Mouse (Mus musculus) neural tube, embryonic 12.5 days (tissue): ENCODE data around the gene Chmp6. TPM values are rescaled to one million over a fixed set of nuclear protein-coding genes. Genes with fewer than 3 reads are reported as not detected.
A peak's percentile ranks its signal among the peaks of the same experiment; 100 is the strongest.

ENCODE experiments used
- ATAC-seq: fragments of 200-750 bp; cut with Nextera tagmentation; 2 replicates; pipeline ENCODE4 v1.8.0; 2017; ENCODE audit warnings: low read depth, mild to moderate bottlenecking, moderate TSS enrichment, moderate library complexity; ENCODE audit not compliant: low FRiP score
- H3K27ac ChIP-seq: fragments of 300-500 bp; sonication (generic); 2 replicates; pipeline ENCODE4 v1.5.1; 2016
- H3K27me3 ChIP-seq: fragments of 300-500 bp; sonication (generic); replicated peaks from 2 replicates; pipeline ENCODE4 v1.6.1; 2016; ENCODE audit warnings: mild to moderate bottlenecking
- H3K36me3 ChIP-seq: fragments of 300-500 bp; sonication (generic); 2 replicates; pipeline ENCODE4 v1.6.1; 2016; ENCODE audit warnings: mild to moderate bottlenecking
- H3K4me1 ChIP-seq: fragments of 300-500 bp; sonication (generic); 2 replicates; pipeline ENCODE4 v1.6.1; 2016
- H3K4me2 ChIP-seq: fragments of 300-500 bp; sonication (generic); replicated peaks from 2 replicates; pipeline ENCODE4 v1.6.1; 2016; ENCODE audit warnings: mild to moderate bottlenecking
- H3K4me3 ChIP-seq: fragments of 300-500 bp; sonication (generic); 2 replicates; pipeline ENCODE4 v1.5.1; 2016
- H3K9ac ChIP-seq: fragments of 300-500 bp; sonication (generic); 2 replicates; pipeline ENCODE4 v1.6.1; 2016; ENCODE audit warnings: mild to moderate bottlenecking
- H3K9me3 ChIP-seq: fragments of 300-500 bp; sonication (generic); 2 replicates; pipeline ENCODE4 v1.6.1; 2016; ENCODE audit warnings: mild to moderate bottlenecking
- WGBS: fragments of 180-500 bp; shearing (Covaris S2); methylation state at CpG from one replicate; pipeline ENCODE4 v1.1.7; 2016; 5-methylcytosine and 5-hydroxymethylcytosine counted together
- polyA plus RNA-seq: library from polyadenylated mRNA; unstranded; fragments of >200 nt; fragmentation: Nextera tagmentation; extraction: Ambion mirVana; gene quantifications from 2 replicates; pipeline ENCODE4 v1.2.1, GENCODE M21; 2016

Chmp6 gene
- polyA plus RNA-seq, 1 experiment from 2014 or later: 99.4 TPM

DNA sequence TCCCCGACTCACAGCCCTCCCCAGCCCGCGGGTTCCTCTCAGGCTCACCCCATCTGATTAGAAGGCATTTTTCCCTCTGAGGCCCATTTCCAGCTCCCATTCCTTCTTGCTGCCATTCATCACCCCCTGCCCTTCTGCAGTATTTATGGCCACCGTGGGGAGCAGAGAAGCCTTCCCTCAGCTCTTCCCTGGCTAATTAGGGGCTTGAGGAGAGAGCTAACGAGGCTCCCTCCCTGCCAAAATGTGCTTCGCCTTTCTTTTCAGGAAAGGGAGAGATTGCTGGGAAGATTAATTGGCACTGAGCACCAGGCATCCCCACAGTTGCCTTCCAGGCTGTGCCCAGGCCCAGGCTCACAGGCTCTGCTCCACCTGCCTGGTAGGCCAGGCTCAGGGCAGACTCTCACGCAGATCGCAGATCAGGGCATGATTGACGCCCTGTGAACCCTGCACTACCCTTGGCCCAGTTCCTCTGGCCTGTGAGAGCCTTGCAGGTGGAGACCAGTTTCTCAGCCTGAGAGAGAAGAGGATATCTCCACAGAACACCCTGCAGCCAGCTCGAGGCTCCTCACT, 19.5 kb upstream of the Chmp6 start:
- H3K9me3 ChIP-seq: no peaks in the 10 kb centered on the region
- peaks cover 28% of the 10 kb centered on the region for H3K4me1 ChIP-seq
- ATAC-seq: no peak
- H3K9ac ChIP-seq: no peak overlapping the region
- H3K4me2 ChIP-seq: no peak overlapping the region
- 32% methylated on average over 10 of the region's 10 CpGs for WGBS
- no peaks in the 10 kb centered on the region for H3K27me3 ChIP-seq
- no peak overlapping the region for H3K4me3 ChIP-seq
- H3K27ac ChIP-seq: peak overlapping the region; percentile 62; the same call in 1 of the 2 replicates
- peaks cover 63% of the 10 kb centered on the region for H3K36me3 ChIP-seq

DNA sequence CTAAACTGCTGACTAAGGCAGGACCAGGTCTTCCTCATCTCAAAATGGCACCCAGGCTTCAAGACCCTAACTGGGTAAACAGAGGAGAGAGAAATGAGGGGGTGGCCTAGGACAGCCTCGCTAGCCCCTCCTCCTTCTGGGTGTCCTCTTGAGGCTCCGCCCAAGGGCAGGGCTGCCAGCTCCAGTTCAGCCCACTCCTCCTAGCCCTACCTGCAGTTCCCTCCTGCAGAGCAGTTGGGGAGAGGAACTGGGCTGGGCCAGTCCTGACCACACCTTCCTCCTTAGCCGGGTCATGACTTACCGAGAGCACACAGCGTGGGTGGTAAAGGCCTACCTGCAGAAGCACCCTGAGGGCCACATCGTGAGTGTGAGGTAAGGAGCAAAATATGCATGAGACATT, 18.6 kb upstream of the Chmp6 start:
- 64% methylated on average over 6 of the region's 6 CpGs for WGBS
- Histone ChIP-seq H3K4me1 (peaks cover 28% of the 10 kb centered on the region), H3K27ac (no peak overlapping the region)

DNA sequence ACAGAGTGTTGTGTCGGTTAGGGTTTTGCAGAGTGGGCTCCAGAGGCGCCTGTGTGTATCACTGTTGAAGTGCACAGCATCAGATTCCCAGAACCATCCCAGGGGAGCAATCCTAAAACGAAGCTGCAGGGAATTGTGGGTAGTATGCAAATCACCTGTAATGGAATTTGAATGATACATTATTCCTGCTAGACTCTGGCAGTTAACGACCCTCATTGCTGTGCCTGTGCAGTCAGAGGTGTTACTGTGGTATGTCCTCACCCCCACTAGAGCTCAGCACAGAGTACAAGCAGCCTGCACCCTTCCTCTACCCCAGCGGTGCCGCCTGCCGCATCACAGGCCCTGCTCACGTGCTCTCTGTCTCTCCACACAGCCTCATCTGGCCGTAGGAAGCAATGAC, 16.2 kb upstream of the Chmp6 start:
- Histone ChIP-seq H3K36me3 (peaks cover 32% of the 10 kb centered on the region), H3K9me3 (no peaks in the 10 kb centered on the region), H3K27ac (peak overlapping the region; percentile 33; the same call in 1 of the 2 replicates), H3K4me3 (no peak overlapping the region), H3K9ac (no peak overlapping the region), H3K27me3 (no peaks in the 10 kb centered on the region), H3K4me1 (peaks cover 28% of the 10 kb centered on the region), H3K4me2 (no peak overlapping the region)
- 69% methylated on average over 9 of the region's 9 CpGs for WGBS
- ATAC-seq: peak; percentile 87

More for the DNA sequence above, 18.6 kb upstream of the Chmp6 start:
- Histone ChIP-seq H3K4me3 (no peak overlapping the region), H3K36me3 (peaks cover 54% of the 10 kb centered on the region), H3K27me3 (no peaks in the 10 kb centered on the region), H3K9ac (no peak overlapping the region), H3K9me3 (no peaks in the 10 kb centered on the region), H3K4me2 (no peak overlapping the region)
- no peak for ATAC-seq

- peaks cover 24% of the 10 kb centered on the region for H3K4me1 ChIP-seq
- no peak overlapping the region for H3K27ac ChIP-seq
- no peaks in the 10 kb centered on the region for H3K9me3 ChIP-seq
- H3K4me3 ChIP-seq: no peak overlapping the region
- H3K27me3 ChIP-seq: no peaks in the 10 kb centered on the region
- H3K36me3 ChIP-seq: peaks cover 27% of the 10 kb centered on the region
- ATAC-seq: no peak
- no peak overlapping the region for H3K4me2 ChIP-seq
- 88% methylated on average over 11 of the region's 11 CpGs for WGBS
- no peak overlapping the region for H3K9ac ChIP-seq
Observed at GRCm38 (mm10) chr11:119898976-119899375, 14.3 kb upstream of the Chmp6 start.

DNA sequence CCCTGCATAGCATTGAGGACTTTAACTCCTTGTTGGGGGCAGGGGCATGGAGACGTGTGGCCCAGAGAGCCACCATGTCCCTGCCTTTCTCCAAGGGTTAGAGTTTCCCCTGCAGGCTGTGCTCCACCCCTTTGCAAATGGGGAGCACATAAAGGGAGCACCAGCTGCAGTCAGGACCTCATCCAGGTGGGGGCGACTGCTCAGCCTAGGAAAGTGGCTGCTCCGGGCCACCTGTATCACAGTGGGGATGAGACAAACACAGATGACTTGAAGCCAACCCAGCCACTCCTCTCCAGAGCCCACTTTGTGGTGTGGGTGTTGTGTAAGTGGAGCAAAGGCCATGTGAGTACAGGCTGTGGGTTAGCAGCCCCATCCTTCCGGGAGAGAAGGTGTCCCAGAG, 12.1 kb upstream of the Chmp6 start:
- ATAC-seq: no peak
- no peaks in the 10 kb centered on the region for H3K27me3 ChIP-seq
- H3K36me3 ChIP-seq: peaks cover 16% of the 10 kb centered on the region
- H3K9me3 ChIP-seq: no peaks in the 10 kb centered on the region
- H3K4me2 ChIP-seq: no peak overlapping the region
- H3K4me3 ChIP-seq: no peak overlapping the region
- H3K9ac ChIP-seq: no peak overlapping the region
- no peak overlapping the region for H3K27ac ChIP-seq
- 68% methylated on average over 4 of the region's 4 CpGs for WGBS
- peaks cover 19% of the 10 kb centered on the region for H3K4me1 ChIP-seq

DNA sequence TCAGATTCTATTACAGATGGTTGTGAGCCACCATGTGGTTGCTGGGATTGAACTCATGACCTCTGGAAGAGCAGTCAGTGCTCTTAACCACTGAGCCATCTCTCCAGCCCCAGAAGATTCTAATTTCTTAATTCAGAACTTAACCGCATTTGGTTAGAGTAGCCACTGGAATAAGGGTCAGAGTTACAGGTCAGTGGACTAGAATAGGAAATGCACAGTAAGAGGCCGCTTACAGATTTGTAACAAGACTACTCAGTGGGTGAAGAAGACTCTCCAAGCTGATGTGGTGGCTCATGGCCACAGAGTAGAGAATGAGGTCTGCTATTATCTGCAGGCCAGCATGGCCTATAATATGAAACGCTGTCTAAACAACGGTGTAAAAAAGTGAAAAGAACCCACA, 10.3 kb upstream of the Chmp6 start:
- peaks cover 6% of the 10 kb centered on the region for H3K4me1 ChIP-seq
- no peaks in the 10 kb centered on the region for H3K27me3 ChIP-seq
- WGBS: 81% methylated on average over 4 of the region's 4 CpGs
- H3K36me3 ChIP-seq: peaks cover 7% of the 10 kb centered on the region
- H3K4me2 ChIP-seq: no peak overlapping the region
- H3K4me3 ChIP-seq: no peak overlapping the region
- H3K27ac ChIP-seq: no peak overlapping the region
- no peak for ATAC-seq
- no peaks in the 10 kb centered on the region for H3K9me3 ChIP-seq
- no peak overlapping the region for H3K9ac ChIP-seq

- Histone ChIP-seq H3K4me1 (peaks cover 4% of the 10 kb centered on the region; the same call in 1 of the 2 replicates), H3K27ac (no peak overlapping the region), H3K27me3 (no peaks in the 10 kb centered on the region), H3K9me3 (no peaks in the 10 kb centered on the region), H3K4me3 (no peak overlapping the region), H3K4me2 (no peak overlapping the region), H3K9ac (no peak overlapping the region), H3K36me3 (no peaks in the 10 kb centered on the region)
- 41% methylated on average over 5 of the region's 5 CpGs for WGBS
- peak; percentile 76; the same call in 1 of the 2 replicates for ATAC-seq
Observed at GRCm38 (mm10) chr11:119904621-119905286, 8.5 kb upstream of the Chmp6 start.

GRCm38 (mm10) chr11:119905794-119906193, 7.4 kb upstream of the Chmp6 start:
- Histone ChIP-seq H3K4me1 (peaks cover 4% of the 10 kb centered on the region; the same call in 1 of the 2 replicates), H3K27ac (no peak overlapping the region), H3K36me3 (no peaks in the 10 kb centered on the region), H3K27me3 (no peaks in the 10 kb centered on the region), H3K9me3 (no peaks in the 10 kb centered on the region), H3K4me3 (no peak overlapping the region), H3K4me2 (no peak overlapping the region), H3K9ac (no peak overlapping the region)
- ATAC-seq: no peak
- 92% methylated on average over 5 of the region's 5 CpGs for WGBS

DNA sequence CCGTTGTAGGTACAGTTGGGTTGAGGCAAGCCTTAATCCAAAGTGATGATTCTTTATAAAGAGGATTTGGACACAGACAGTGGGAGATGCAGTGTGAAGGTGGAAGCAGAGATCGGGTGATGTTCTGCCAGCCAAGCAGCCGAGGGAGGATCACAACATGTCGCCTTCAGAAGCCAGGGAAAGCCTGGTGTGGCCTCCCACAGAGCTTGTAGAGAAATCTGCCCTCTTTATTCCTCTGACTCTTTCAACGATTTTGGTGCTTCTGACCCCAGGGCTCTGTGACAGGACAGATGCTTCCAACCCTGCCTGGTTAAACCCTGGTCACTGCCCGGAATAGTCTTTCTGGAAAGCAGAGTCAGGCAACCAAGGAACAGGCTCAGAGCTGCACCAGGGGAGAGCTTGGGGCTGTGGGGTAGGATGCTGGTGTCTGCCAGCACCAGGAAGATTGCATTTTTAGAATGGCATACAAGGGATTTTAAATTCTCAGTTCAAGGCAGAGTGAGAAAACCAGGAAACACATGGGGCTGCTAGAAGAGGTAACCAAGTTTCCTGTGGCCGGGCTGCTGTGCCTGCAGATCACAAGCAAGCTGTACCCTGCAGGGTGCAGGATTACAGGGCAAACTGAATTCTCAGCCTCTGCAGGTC, 6.1 kb upstream of the Chmp6 start:
- no peaks in the 10 kb centered on the region for H3K27me3 ChIP-seq
- 51% methylated on average over 7 of the region's 7 CpGs for WGBS
- no peak overlapping the region for H3K9ac ChIP-seq

DNA sequence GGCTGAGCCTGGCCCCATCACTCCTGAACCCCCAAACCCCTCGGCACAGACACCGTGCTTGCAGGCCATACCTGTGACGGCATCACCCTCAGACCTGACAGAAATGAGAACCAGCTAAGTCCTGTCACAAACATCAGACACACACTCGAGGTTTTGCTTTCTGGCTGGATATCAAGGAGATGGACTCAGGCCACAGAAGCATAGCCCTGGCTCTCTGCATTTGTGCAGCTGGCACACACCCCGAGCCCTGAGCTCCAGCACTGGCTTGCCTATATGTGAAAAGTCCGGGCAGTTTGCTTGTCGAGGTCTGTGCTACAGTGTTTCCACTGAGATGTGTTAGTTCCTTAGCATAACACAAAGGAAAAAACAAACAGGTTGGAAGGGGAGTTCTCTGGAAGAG, 5.5 kb upstream of the Chmp6 start:
- H3K9me3 ChIP-seq: no peaks in the 10 kb centered on the region

More for the DNA sequence above, 6.1 kb upstream of the Chmp6 start:
- no peaks in the 10 kb centered on the region for H3K9me3 ChIP-seq
- no peak overlapping the region for H3K4me2 ChIP-seq
- H3K4me3 ChIP-seq: no peak overlapping the region
- no peak overlapping the region for H3K27ac ChIP-seq
- H3K4me1 ChIP-seq: peaks cover 4% of the 10 kb centered on the region; the same call in 1 of the 2 replicates
- no peaks in the 10 kb centered on the region for H3K36me3 ChIP-seq
- ATAC-seq: no peak

DNA sequence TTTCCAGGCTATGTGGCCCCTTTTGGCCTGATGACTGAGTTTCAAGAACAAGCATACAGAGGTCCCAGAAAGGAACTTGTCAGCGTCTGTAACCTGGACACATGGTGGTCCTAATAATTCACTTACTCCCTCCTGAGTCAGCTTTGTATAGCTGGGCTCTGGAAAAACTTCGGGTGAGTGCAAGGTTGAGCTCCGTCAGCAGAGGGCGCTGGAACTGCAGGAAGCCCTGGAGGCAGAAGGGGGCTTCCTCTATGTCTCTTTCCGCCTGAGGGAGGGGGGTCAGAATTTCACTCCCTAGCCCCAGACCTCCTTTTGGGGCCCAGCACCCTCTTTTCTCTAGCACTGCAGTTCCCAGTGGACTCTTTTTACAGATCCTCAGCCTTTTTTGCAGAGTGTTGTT, 3.8 kb upstream of the Chmp6 start:
- Histone ChIP-seq H3K9ac (no peak overlapping the region), H3K36me3 (no peaks in the 10 kb centered on the region), H3K27me3 (no peaks in the 10 kb centered on the region), H3K4me1 (peaks cover 15% of the 10 kb centered on the region), H3K27ac (no peak overlapping the region), H3K9me3 (no peaks in the 10 kb centered on the region), H3K4me2 (peak overlapping the region; percentile 22; the same call in 1 of the 2 replicates), H3K4me3 (no peak overlapping the region)
- ATAC-seq: no peak
- WGBS: 0% methylated on average over 5 of the region's 5 CpGs

More for the DNA sequence above, 5.5 kb upstream of the Chmp6 start:
- Histone ChIP-seq H3K4me1 (peaks cover 4% of the 10 kb centered on the region), H3K27me3 (no peaks in the 10 kb centered on the region), H3K27ac (no peak overlapping the region), H3K4me3 (no peak overlapping the region), H3K9ac (no peak overlapping the region), H3K4me2 (no peak overlapping the region), H3K36me3 (no peaks in the 10 kb centered on the region)
- ATAC-seq: no peak
- WGBS: 53% methylated on average over 7 of the region's 7 CpGs

- no peaks in the 10 kb centered on the region for H3K9me3 ChIP-seq
- 9% methylated on average over 7 of the region's 7 CpGs for WGBS
- H3K9ac ChIP-seq: peak overlapping the region; percentile 94
- ATAC-seq: 0 out of 2 replicates have a peak, but pooled peaks have one; percentile 13
- peak overlapping the region; percentile 94 for H3K4me3 ChIP-seq
- H3K27ac ChIP-seq: no peak overlapping the region; the same call in 1 of the 2 replicates
- H3K4me1 ChIP-seq: peaks cover 24% of the 10 kb centered on the region
- H3K27me3 ChIP-seq: no peaks in the 10 kb centered on the region
- peak overlapping the region; percentile 88 for H3K4me2 ChIP-seq
- peaks cover 22% of the 10 kb centered on the region for H3K36me3 ChIP-seq
Observed at GRCm38 (mm10) chr11:119912845-119913244, 396 bp upstream of the Chmp6 start.
